Mouse (Mus musculus): ENCODE results near the gene Zfp53. TPM values are rescaled to one million over a fixed set of nuclear protein-coding genes. Genes with fewer than 3 reads are reported as not detected.
A peak's percentile ranks its signal among the peaks of the same experiment; 100 is the strongest.

Zfp53 gene
- total and polyA plus RNA-seq, 2 experiments from 2014 or later, result 1.5 to 8.9 TPM

DNA sequence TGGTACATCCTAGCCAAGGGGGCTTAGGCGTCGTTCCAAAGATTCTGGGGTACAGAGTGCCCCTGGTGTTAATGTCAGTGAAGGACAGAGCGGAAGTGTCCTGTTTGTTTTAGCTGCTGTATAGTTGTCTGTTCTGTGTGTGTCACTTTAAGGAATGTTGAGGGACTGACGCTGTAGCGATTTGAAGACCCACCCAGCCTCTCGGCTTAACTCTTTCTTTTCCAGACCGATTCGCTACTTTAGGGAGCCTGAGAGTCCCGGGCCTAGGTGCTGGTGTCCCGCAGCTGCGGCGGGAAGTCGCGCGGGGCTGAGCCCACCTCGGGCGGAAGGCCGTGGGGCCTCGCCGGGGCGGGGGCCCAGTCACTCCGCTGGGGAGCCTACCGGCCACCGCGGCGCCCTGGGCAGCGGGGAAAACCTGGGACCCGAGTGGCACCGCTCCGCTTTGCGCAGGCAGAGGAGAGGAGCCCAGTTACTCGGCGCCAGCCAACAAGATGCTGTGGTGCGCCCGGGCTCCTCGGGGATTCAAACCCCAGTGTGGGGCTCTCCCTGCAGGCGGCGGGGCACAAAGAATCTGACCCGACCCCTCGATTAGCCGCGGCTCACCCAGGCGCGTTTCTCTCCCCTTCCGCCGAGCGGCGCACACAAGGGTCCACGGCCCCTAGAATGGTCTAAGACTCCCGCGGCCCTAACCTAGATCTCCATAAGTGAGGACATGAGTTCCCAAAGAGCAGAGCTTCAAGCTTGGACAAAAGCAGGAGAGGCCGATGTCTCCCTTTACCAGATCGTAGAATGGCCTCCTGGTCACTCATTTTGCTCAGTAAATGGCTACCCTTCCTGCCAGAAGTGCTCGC, 43.5 kb downstream of the Zfp53 start:
- under 1% methylated on average over 51 of the region's 54 CpGs for WGBS
- Histone ChIP-seq H3K4me3 (ENCODE audit: low read depth, low read length) (peak overlapping the region; percentile 87), H3K9me3 (ENCODE audit: low read length) (no peaks in the 10 kb centered on the region), H3K36me3 (ENCODE audit: insufficient read depth, low read length) (no peaks in the 10 kb centered on the region), H3K4me2 (ENCODE audit: low read depth, low read length, poor library complexity, severe bottlenecking) (peak overlapping the region; percentile 72), H3K4me1 (ENCODE audit: insufficient read depth, low read length) (peaks cover 5% of the 10 kb centered on the region; the same call in 1 of the 2 replicates), H3K27ac (ENCODE audit: low read depth, low read length) (peak overlapping the region; percentile 95), H3K27me3 (ENCODE audit: insufficient read depth, low read length) (no peaks in the 10 kb centered on the region), H3K9ac (replicated peaks; ENCODE audit: low read length, poor library complexity, severe bottlenecking) (peak overlapping the region; percentile 97)
- ATAC-seq (ENCODE audit: low FRiP score) (peak; percentile 88), DNase-seq (ENCODE audit: low spot score) (peak; percentile 92)
- TF ChIP-seq CTCF (IDR thresholded peaks at IDR 0.05), result peak; percentile 56

DNA sequence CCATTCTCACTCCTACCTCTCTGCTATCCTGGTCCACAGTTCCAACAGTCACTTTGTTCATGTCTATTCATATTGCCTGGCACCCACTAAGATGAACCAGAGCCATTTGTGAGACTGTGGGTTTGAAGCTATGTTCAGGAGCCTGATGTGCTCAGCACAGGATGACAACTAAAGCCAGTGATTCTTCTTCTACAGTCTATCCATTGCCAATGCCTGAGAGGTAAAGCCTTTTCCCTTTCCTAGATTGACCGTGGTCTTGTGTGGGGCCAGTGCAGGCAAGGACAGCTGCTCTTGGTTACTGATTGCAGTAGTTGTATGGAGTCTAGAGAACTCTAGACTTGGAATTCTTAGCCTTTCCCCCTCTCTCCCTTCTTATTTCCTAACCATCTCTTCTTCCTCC, 45.2 kb downstream of the Zfp53 start:
- no peaks in the 10 kb centered on the region for H3K27me3 ChIP-seq (ENCODE audit: insufficient read depth, low read length)
- no peak overlapping the region for H3K4me3 ChIP-seq (ENCODE audit: low read depth, low read length)
- no peak for ATAC-seq (ENCODE audit: low FRiP score)
- H3K4me2 ChIP-seq (ENCODE audit: low read depth, low read length, poor library complexity, severe bottlenecking), result no peak overlapping the region
- H3K9me3 ChIP-seq (ENCODE audit: low read length), result no peaks in the 10 kb centered on the region
- peaks cover 5% of the 10 kb centered on the region; the same call in 1 of the 2 replicates for H3K4me1 ChIP-seq (ENCODE audit: insufficient read depth, low read length)
- WGBS, result 95% methylated on average over 1 of the region's 1 CpGs
- H3K36me3 ChIP-seq (ENCODE audit: insufficient read depth, low read length), result no peaks in the 10 kb centered on the region
- no peak overlapping the region for H3K9ac ChIP-seq (replicated peaks; ENCODE audit: low read length, poor library complexity, severe bottlenecking)
- no peak overlapping the region for H3K27ac ChIP-seq (ENCODE audit: low read depth, low read length)
- no peak for TF ChIP-seq CTCF (IDR thresholded peaks at IDR 0.05)
- DNase-seq (ENCODE audit: low spot score), result no peak

DNA sequence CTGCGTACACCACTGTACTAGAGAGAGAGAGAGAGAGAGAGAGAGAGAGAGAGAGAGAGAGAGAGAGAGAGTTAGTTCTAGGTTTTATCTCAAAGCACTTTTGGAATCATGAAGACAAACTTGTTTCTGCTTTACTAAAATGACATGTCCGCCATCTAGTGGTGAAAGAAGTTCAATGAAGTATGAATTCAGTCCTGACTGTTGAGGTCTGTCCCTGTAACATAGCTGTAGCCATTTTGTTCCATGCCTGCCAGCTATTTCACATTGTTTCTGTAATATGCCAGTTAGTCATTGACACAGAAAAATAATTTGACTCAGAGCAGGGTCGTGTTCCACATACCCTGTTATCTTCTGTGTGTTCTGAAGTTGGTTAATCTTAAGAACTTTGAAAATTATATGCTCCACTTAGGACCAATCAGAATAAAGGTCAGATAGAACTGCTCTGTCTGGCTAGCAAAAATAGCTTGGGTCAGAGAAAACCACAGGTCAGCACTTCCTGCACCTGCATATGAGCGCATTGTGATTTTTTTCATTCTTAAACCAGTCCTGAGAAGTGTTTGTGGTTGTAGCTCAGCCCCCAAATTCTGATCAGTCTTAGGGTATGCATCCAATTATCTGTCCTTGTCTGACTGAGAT, 45.8 kb downstream of the Zfp53 start:
- DNase-seq (ENCODE audit: low spot score) (peak; percentile 93), ATAC-seq (ENCODE audit: low FRiP score) (peak; percentile 41; the same call in 1 of the 2 replicates)
- Histone ChIP-seq H3K27ac (ENCODE audit: low read depth, low read length) (no peak overlapping the region), H3K27me3 (ENCODE audit: insufficient read depth, low read length) (no peaks in the 10 kb centered on the region), H3K4me2 (ENCODE audit: low read depth, low read length, poor library complexity, severe bottlenecking) (peak overlapping the region; percentile 84; the same call in 1 of the 2 replicates), H3K4me1 (ENCODE audit: insufficient read depth, low read length) (peaks cover 5% of the 10 kb centered on the region; the same call in 1 of the 2 replicates), H3K9ac (replicated peaks; ENCODE audit: low read length, poor library complexity, severe bottlenecking) (peak overlapping the region; percentile 71; the same call in 1 of the 2 replicates), H3K4me3 (ENCODE audit: low read depth, low read length) (no peak overlapping the region), H3K9me3 (ENCODE audit: low read length) (no peaks in the 10 kb centered on the region), H3K36me3 (ENCODE audit: insufficient read depth, low read length) (no peaks in the 10 kb centered on the region)
- TF ChIP-seq CTCF (IDR thresholded peaks at IDR 0.05), result peak; percentile 88
- 17% methylated on average over 4 of the region's 4 CpGs for WGBS

DNA sequence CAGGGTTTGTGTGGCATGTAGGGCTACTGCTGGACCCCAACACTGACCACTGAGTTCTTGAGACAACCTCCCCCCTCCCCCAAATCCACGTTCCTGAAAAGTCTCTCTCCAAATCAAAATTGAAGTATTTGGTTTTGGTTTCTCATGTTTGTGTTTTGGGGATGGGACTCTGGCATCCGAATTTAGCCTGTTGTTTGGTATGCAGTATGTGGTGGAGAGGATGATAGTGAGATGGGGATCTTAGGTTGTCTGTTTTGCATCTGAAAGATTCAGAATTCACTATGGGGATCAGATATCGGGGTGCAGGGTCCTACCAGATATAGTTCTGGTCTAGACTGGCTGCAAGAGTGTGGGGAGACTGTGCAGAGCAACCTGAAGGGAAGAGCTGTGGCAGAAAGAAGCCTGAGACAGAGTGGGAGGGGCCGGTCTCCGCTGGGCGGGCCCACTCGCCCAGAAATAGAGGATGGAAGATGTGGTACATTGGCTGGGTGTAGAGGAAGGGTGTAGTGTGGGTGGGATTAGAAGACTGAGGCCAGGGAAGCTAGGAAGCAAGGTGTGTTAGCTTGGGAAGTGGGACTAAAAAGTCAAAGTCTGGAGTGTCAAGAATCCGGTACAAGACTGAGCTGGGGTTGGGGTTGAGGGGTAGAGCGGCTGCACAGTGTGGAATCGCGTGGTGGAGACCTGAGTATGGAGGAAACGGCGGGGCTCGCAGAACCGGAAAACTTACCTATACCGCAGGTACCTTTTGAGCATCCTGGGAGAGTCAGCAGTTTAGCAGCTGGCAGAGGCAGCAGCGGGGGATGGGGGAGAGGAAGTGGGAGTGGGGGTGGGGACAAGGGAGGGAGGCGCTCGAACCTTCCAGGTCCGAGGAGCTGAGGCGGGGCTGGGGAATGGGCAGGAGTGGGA, 46.6 kb downstream of the Zfp53 start, which contains the start of gene Zfp52:
TSS of gene Zfp52 (plus strand) at position 444 of the 906 bp plus-strand sequence.
- no peak for TF ChIP-seq CTCF (IDR thresholded peaks at IDR 0.05)

DNA sequence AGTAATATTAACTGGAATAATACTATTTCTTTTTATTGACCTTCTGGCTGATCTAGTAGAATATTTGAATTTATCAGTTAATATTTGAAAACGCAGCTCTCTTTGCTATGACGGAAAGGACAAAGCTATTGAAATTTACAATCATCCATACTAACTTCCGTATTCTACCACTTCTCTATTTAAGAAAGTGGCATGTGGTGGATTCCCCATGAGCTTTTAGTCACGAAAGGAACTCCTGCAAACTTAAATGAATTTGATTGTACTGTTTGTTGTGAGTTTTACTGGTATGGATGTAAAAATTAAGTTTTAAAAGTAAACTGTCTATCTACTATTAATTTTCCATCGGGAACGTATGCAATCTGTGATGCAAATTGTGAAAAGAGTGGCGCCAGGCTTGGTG, 47.3 kb downstream of the Zfp53 start:
- Histone ChIP-seq H3K4me1 (ENCODE audit: insufficient read depth, low read length) (peaks cover 5% of the 10 kb centered on the region; the same call in 1 of the 2 replicates), H3K36me3 (ENCODE audit: insufficient read depth, low read length) (no peaks in the 10 kb centered on the region), H3K27ac (ENCODE audit: low read depth, low read length) (no peak overlapping the region), H3K4me3 (ENCODE audit: low read depth, low read length) (peak overlapping the region; percentile 47), H3K27me3 (ENCODE audit: insufficient read depth, low read length) (no peaks in the 10 kb centered on the region), H3K4me2 (ENCODE audit: low read depth, low read length, poor library complexity, severe bottlenecking) (peak overlapping the region; percentile 84), H3K9ac (replicated peaks; ENCODE audit: low read length, poor library complexity, severe bottlenecking) (peak overlapping the region; percentile 71; the same call in 1 of the 2 replicates), H3K9me3 (ENCODE audit: low read length) (no peaks in the 10 kb centered on the region)
- no peak for ATAC-seq (ENCODE audit: low FRiP score)
- DNase-seq (ENCODE audit: low spot score), result no peak
- WGBS, result 42% methylated on average over 7 of the region's 7 CpGs
- no peak for TF ChIP-seq CTCF (IDR thresholded peaks at IDR 0.05)

More for the DNA sequence above, 46.6 kb downstream of the Zfp53 start, which contains the start of gene Zfp52:
- WGBS, result 3% methylated on average over 20 of the region's 21 CpGs
- Histone ChIP-seq H3K36me3 (ENCODE audit: insufficient read depth, low read length) (no peaks in the 10 kb centered on the region), H3K27ac (ENCODE audit: low read depth, low read length) (peak within 1 kb of the TSS; percentile 43; the same call in 1 of the 2 replicates), H3K4me1 (ENCODE audit: insufficient read depth, low read length) (peaks cover 5% of the 10 kb centered on the region; the same call in 1 of the 2 replicates), H3K9me3 (ENCODE audit: low read length) (no peaks in the 10 kb centered on the region), H3K27me3 (ENCODE audit: insufficient read depth, low read length) (no peaks in the 10 kb centered on the region), H3K4me2 (ENCODE audit: low read depth, low read length, poor library complexity, severe bottlenecking) (peak within 1 kb of the TSS; percentile 84), H3K4me3 (ENCODE audit: low read depth, low read length) (peak within 1 kb of the TSS; percentile 47), H3K9ac (replicated peaks; ENCODE audit: low read length, poor library complexity, severe bottlenecking) (peak within 1 kb of the TSS; percentile 71)
- ATAC-seq (ENCODE audit: low FRiP score) (peak; percentile 39; the same call in 1 of the 2 replicates), DNase-seq (ENCODE audit: low spot score) (peak; percentile 24)
